Mouse (Mus musculus) gastrocnemius, adult 2 months (tissue): ENCODE data around the gene Gpatch8. TPM values are rescaled to one million over a fixed set of nuclear protein-coding genes. Genes with fewer than 3 reads are reported as not detected.

Source experiments
- DNase-seq: peaks from one replicate; pipeline ENCODE4 v3.0.0; 2022
- H3K27ac ChIP-seq: fragments of 200-600 bp; 2 replicates; pipeline ENCODE4 v1.8.1; 2022; ENCODE audit warnings: mild to moderate bottlenecking
- H3K4me3 ChIP-seq: fragments of 200-600 bp; 2 replicates; pipeline ENCODE4 v1.8.1; 2022; ENCODE audit warnings: mild to moderate bottlenecking, moderate library complexity
- CTCF ChIP-seq: fragments of 200-600 bp; IDR thresholded peaks from 2 replicates; pipeline ENCODE4 v1.8.1; 2022; ENCODE audit warnings: antibody characterized with exemption, mild to moderate bottlenecking, moderate library complexity
- intact Hi-C: fragments of 180-260 bp; cut with DNase I; formaldehyde crosslinking; loops from one replicate; pipeline ENCODE4 v1.15.1; 2025
- total RNA-seq, 2 experiments: library from RNA; stranded (reverse); gene quantifications; 2 replicates each; pipeline ENCODE4 v1.2.3; 2021

The Gpatch8 gene
- total RNA-seq, 2 experiments from 2014 or later = 23.7 to 26.8 TPM

- H3K4me3 ChIP-seq = no peak overlapping the region
- DNase-seq = no peak
- no peak for TF ChIP-seq CTCF
- no peak overlapping the region for H3K27ac ChIP-seq
- intact Hi-C loops = no loop called here
Measured at GRCm38 (mm10) chr11:102442089-102442488, 114.1 kb downstream of the Gpatch8 start.

- Histone ChIP-seq H3K4me3 (no peak overlapping the region), H3K27ac (no peak overlapping the region)
- no peak for DNase-seq
- intact Hi-C loops = no loop called here
- TF ChIP-seq CTCF = peak; percentile 29; the same call in 1 of the 2 replicates
Measured at GRCm38 (mm10) chr11:102441434-102441833, 114.8 kb downstream of the Gpatch8 start.

GRCm38 (mm10) chr11:102440255-102440654, 115.9 kb downstream of the Gpatch8 start:
- intact Hi-C loops = no loop called here
- Histone ChIP-seq H3K27ac (no peak overlapping the region), H3K4me3 (no peak overlapping the region)
- no peak for DNase-seq
- no peak for TF ChIP-seq CTCF

GRCm38 (mm10) chr11:102439093-102440082, 116.8 kb downstream of the Gpatch8 start:
- no peak for TF ChIP-seq CTCF
- no peak overlapping the region for H3K27ac ChIP-seq
- H3K4me3 ChIP-seq = no peak overlapping the region
- DNase-seq = no peak
- intact Hi-C loops = no loop called here

- Histone ChIP-seq H3K4me3 (peak overlapping the region; percentile 74), H3K27ac (peak overlapping the region; percentile 64)
- DNase-seq = peak; percentile 87
- intact Hi-C loops = no loop called here
- peak; percentile 88 for TF ChIP-seq CTCF
Measured at GRCm38 (mm10) chr11:102438212-102439092, 117.7 kb downstream of the Gpatch8 start.

GRCm38 (mm10) chr11:102437120-102438061, 118.8 kb downstream of the Gpatch8 start:
- intact Hi-C loops = no loop called here
- peak overlapping the region; percentile 64 for H3K27ac ChIP-seq

GRCm38 (mm10) chr11:102436471-102436790, 119.8 kb downstream of the Gpatch8 start:
- H3K4me3 ChIP-seq = no peak overlapping the region
- no peak overlapping the region for H3K27ac ChIP-seq
- DNase-seq = no peak
- no peak for TF ChIP-seq CTCF
- intact Hi-C loops = no loop called here

More at GRCm38 (mm10) chr11:102437120-102438061, 118.8 kb downstream of the Gpatch8 start:
- H3K4me3 ChIP-seq = peak overlapping the region; percentile 74
- peak; percentile 84 for DNase-seq
- TF ChIP-seq CTCF = peak; percentile 59

- TF ChIP-seq CTCF = no peak
- DNase-seq = no peak
- Histone ChIP-seq H3K27ac (no peak overlapping the region), H3K4me3 (no peak overlapping the region)
- intact Hi-C loops = loop anchor here (2.0 kb wide), 1 partner anchor 127 kb away; no protein-coding TSS in a partner anchor
Measured at GRCm38 (mm10) chr11:102435754-102436470, 120.3 kb downstream of the Gpatch8 start.

- H3K4me3 ChIP-seq = no peak overlapping the region
- no peak overlapping the region for H3K27ac ChIP-seq
- intact Hi-C loops = loop anchor here (2.0 kb wide), 1 partner anchor 126 kb away; no protein-coding TSS in a partner anchor
- no peak for TF ChIP-seq CTCF
- no peak for DNase-seq
Measured at GRCm38 (mm10) chr11:102434816-102435705, 121.1 kb downstream of the Gpatch8 start.

- intact Hi-C loops = loop anchor here (2.0 kb wide), 1 partner anchor 126 kb away; no protein-coding TSS in a partner anchor
- no peak overlapping the region for H3K4me3 ChIP-seq
- TF ChIP-seq CTCF = peak; percentile 88
- peak overlapping the region; percentile 91 for H3K27ac ChIP-seq
- DNase-seq = peak; percentile 87
Measured at GRCm38 (mm10) chr11:102434406-102434805, 121.8 kb downstream of the Gpatch8 start.
